Comparison of ENCODE assay signal across 19 mouse cellular contexts in genomic region chr8:118502509-118502908, GRCm38 (mm10).
DNase-seq lines count a peak whose midpoint lies in the region; ATAC-seq lines count a peak whose summit lies in the region.
"Had no signal": no experiment of that assay in that cellular context is flagged by ENCODE, and none has a peak within 500 bp of the region (broad histone marks: within the 10 kb centered on the region; RNA-seq: fewer than 3 reads in every experiment).

No protein-coding gene starts in this region.

- no peaks in the 10 kb centered on the region for H3K4me1 ChIP-seq in forebrain, embryonic 14.5 days (ENCODE audit: control insufficient read depth, insufficient read depth, low read length)
- H3K4me1 ChIP-seq in forebrain, embryonic 16.5 days (replicated peaks; ENCODE audit: control insufficient read depth, insufficient read depth, low read length): no peaks in the 10 kb centered on the region; the same call in 1 of the 2 replicates
- peaks cover 14% of the 10 kb centered on the region for H3K4me1 ChIP-seq in midbrain, embryonic 13.5 days (replicated peaks)
- peaks cover 11% of the 10 kb centered on the region; the same call in 1 of the 2 replicates for H3K4me1 ChIP-seq in midbrain, embryonic 16.5 days (ENCODE audit: control insufficient read depth, insufficient read depth, low read length)
- H3K4me1 ChIP-seq: embryonic facial prominence, embryonic 15.5 days; limb, embryonic 12.5 days; liver, embryonic 13.5 days had no signal

- H3K36me3 ChIP-seq in forebrain, embryonic 14.5 days (ENCODE audit: control insufficient read depth, insufficient read depth, low read length): no peaks in the 10 kb centered on the region
- H3K36me3 ChIP-seq in forebrain, embryonic 16.5 days (ENCODE audit: control insufficient read depth, insufficient read depth): no peaks in the 10 kb centered on the region
- H3K36me3 ChIP-seq in midbrain, embryonic 13.5 days: no peaks in the 10 kb centered on the region
- no peaks in the 10 kb centered on the region for H3K36me3 ChIP-seq in midbrain, embryonic 16.5 days (ENCODE audit: control insufficient read depth, insufficient read depth, low read length)
- H3K36me3 ChIP-seq: embryonic facial prominence, embryonic 15.5 days; G1E; limb, embryonic 12.5 days; liver, embryonic 13.5 days had no signal

- no peak for ATAC-seq in forebrain, embryonic 14.5 days
- ATAC-seq in forebrain, embryonic 16.5 days: no peak
- ATAC-seq in midbrain, embryonic 13.5 days: 0 out of 2 replicates have a peak, but pooled peaks have one; percentile 20
- no peak for ATAC-seq in midbrain, embryonic 16.5 days

- peak; percentile 7 for DNase-seq in forebrain, embryonic 14.5 days (ENCODE audit: low spot score)
- DNase-seq in retina, postnatal 1 day: peak; percentile 30
- no peak for DNase-seq in right cerebral cortex, postnatal 25 days
- DNase-seq in lung, postnatal 25 days (ENCODE audit: low spot score): no peak
- DNase-seq: cerebellum, adult 9-10 months; gastrocnemius, postnatal 25 days; heart, adult 2 months; heart, postnatal 36 days; liver, embryonic 13.5 days; lung, embryonic 14.5 days; lung, postnatal 4 days; thymus, postnatal 36 days had no signal

- H3K9ac ChIP-seq in forebrain, embryonic 14.5 days (ENCODE audit: low read length): no peak overlapping the region
- H3K9ac ChIP-seq in forebrain, embryonic 16.5 days (replicated peaks; ENCODE audit: low read depth, low read length): no peak overlapping the region
- H3K9ac ChIP-seq in midbrain, embryonic 13.5 days (replicated peaks): no peak overlapping the region
- H3K9ac ChIP-seq in midbrain, embryonic 16.5 days (ENCODE audit: low read depth, low read length): no peak overlapping the region
- H3K9ac ChIP-seq: embryonic facial prominence, embryonic 15.5 days; limb, embryonic 12.5 days; liver, embryonic 13.5 days; lung, embryonic 14.5 days had no signal

- no peak overlapping the region for H3K4me2 ChIP-seq in forebrain, embryonic 14.5 days (ENCODE audit: low read length)
- H3K4me2 ChIP-seq in forebrain, embryonic 16.5 days (ENCODE audit: low read length): no peak overlapping the region
- no peak overlapping the region for H3K4me2 ChIP-seq in midbrain, embryonic 13.5 days (replicated peaks)
- no peak overlapping the region for H3K4me2 ChIP-seq in midbrain, embryonic 16.5 days (ENCODE audit: low read length)
- H3K4me2 ChIP-seq: embryonic facial prominence, embryonic 15.5 days; limb, embryonic 12.5 days; liver, embryonic 13.5 days; lung, embryonic 14.5 days had no signal

- H3K27me3 ChIP-seq in forebrain, embryonic 14.5 days (replicated peaks; ENCODE audit: control insufficient read depth, insufficient read depth, low read length): no peaks in the 10 kb centered on the region
- H3K27me3 ChIP-seq in forebrain, embryonic 16.5 days (replicated peaks; ENCODE audit: control insufficient read depth, insufficient read depth, low read length): no peaks in the 10 kb centered on the region
- no peaks in the 10 kb centered on the region for H3K27me3 ChIP-seq in midbrain, embryonic 13.5 days
- no peaks in the 10 kb centered on the region for H3K27me3 ChIP-seq in midbrain, embryonic 16.5 days (ENCODE audit: control insufficient read depth, insufficient read depth, low read depth, low read length)
- H3K27me3 ChIP-seq: embryonic facial prominence, embryonic 15.5 days; limb, embryonic 12.5 days; liver, embryonic 13.5 days had no signal

- no peaks in the 10 kb centered on the region for H3K9me3 ChIP-seq in forebrain, embryonic 14.5 days (replicated peaks; ENCODE audit: control insufficient read depth, low read length)
- H3K9me3 ChIP-seq in forebrain, embryonic 16.5 days (ENCODE audit: control insufficient read depth, low read length): no peaks in the 10 kb centered on the region
- no peaks in the 10 kb centered on the region for H3K9me3 ChIP-seq in midbrain, embryonic 13.5 days
- no peaks in the 10 kb centered on the region for H3K9me3 ChIP-seq in midbrain, embryonic 16.5 days (replicated peaks; ENCODE audit: control insufficient read depth, low read length, poor library complexity, severe bottlenecking)
- H3K9me3 ChIP-seq: embryonic facial prominence, embryonic 15.5 days; limb, embryonic 12.5 days; liver, embryonic 13.5 days had no signal

- no peak overlapping the region for H3K27ac ChIP-seq in forebrain, embryonic 14.5 days (ENCODE audit: low read depth, low read length)
- no peak overlapping the region for H3K27ac ChIP-seq in forebrain, embryonic 16.5 days (ENCODE audit: low read length)
- H3K27ac ChIP-seq in midbrain, embryonic 13.5 days: no peak overlapping the region
- no peak overlapping the region for H3K27ac ChIP-seq in midbrain, embryonic 16.5 days (ENCODE audit: low read length)
- H3K27ac ChIP-seq: embryonic facial prominence, embryonic 15.5 days; heart, adult 2 months; limb, embryonic 12.5 days; liver, embryonic 13.5 days had no signal

- 72% methylated on average over 8 of the region's 8 CpGs for WGBS in forebrain, embryonic 14.5 days
- WGBS in forebrain, embryonic 16.5 days: 60% methylated on average over 8 of the region's 8 CpGs
- WGBS in midbrain, embryonic 13.5 days: 64% methylated on average over 8 of the region's 8 CpGs
- 64% methylated on average over 8 of the region's 8 CpGs for WGBS in midbrain, embryonic 16.5 days

- H3K4me3 ChIP-seq in forebrain, embryonic 14.5 days (ENCODE audit: low read depth, low read length): no peak overlapping the region
- H3K4me3 ChIP-seq in forebrain, embryonic 16.5 days (replicated peaks; ENCODE audit: low read length): no peak overlapping the region
- H3K4me3 ChIP-seq in midbrain, embryonic 13.5 days (replicated peaks): no peak overlapping the region
- H3K4me3 ChIP-seq in midbrain, embryonic 16.5 days (ENCODE audit: low read depth, low read length): no peak overlapping the region
- H3K4me3 ChIP-seq: embryonic facial prominence, embryonic 15.5 days; heart, adult 2 months; limb, embryonic 12.5 days; liver, embryonic 13.5 days; myocyte had no signal

Comparison
In these comparisons a context has a peak if more than half of its experiments do, and no peak if none do; other contexts are left out.
1. DNase-seq: peak in forebrain, embryonic 14.5 days (single experiment) and retina, postnatal 1 day (single experiment); none in right cerebral cortex, postnatal 25 days (single experiment) and lung, postnatal 25 days (single experiment).